In genomic region chr15:59173452-59174245, GRCm38 (mm10) we compare ENCODE assay signal across 8 mouse cellular contexts.
DNase-seq lines count a peak whose midpoint lies in the region; ATAC-seq and TF ChIP-seq lines count a peak whose summit lies in the region.
"Had no signal": no experiment of that assay in that cellular context is flagged by ENCODE, and none has a peak within 500 bp of the region (broad histone marks: within the 10 kb centered on the region; RNA-seq: fewer than 3 reads in every experiment).

No protein-coding gene starts in this region.

- no peak overlapping the region for H3K4me2 ChIP-seq in lung, postnatal 0 days (replicated peaks; ENCODE audit: low read depth, low read length)
- no peak overlapping the region for H3K4me2 ChIP-seq in forebrain, embryonic 15.5 days (replicated peaks)
- H3K4me2 ChIP-seq in hindbrain, postnatal 0 days (ENCODE audit: low read depth, low read length) = 0 out of 2 replicates have a peak overlapping the region, but pooled peaks have one; percentile 21
- H3K4me2 ChIP-seq: embryonic facial prominence, embryonic 13.5 days had no signal

- peaks cover 6% of the 10 kb centered on the region; the same call in 1 of the 2 replicates for H3K4me1 ChIP-seq in lung, postnatal 0 days (ENCODE audit: insufficient read depth, low read depth, low read length)
- H3K4me1 ChIP-seq in forebrain, embryonic 15.5 days = peaks cover 12% of the 10 kb centered on the region
- 0 out of 2 replicates have a peak, but pooled peaks cover 3% of the 10 kb centered on the region for H3K4me1 ChIP-seq in hindbrain, postnatal 0 days (ENCODE audit: insufficient read depth, low read length)
- peaks cover 10% of the 10 kb centered on the region for H3K4me1 ChIP-seq in olfactory bulb, adult 2 months (ENCODE audit: control insufficient read depth, insufficient read depth, low read length)
- H3K4me1 ChIP-seq: embryonic facial prominence, embryonic 13.5 days had no signal

- peak; percentile 41 for DNase-seq in lung, postnatal 0 days (ENCODE audit: low spot score)
- DNase-seq in lung, postnatal 36 days = no peak
- DNase-seq in hindbrain, postnatal 0 days (ENCODE audit: low spot score) = peak; percentile 41
- DNase-seq in urinary bladder, postnatal 10 days (ENCODE audit: low spot score) = no peak
- DNase-seq in thymus, postnatal 14 days = no peak

- H3K36me3 ChIP-seq in lung, postnatal 0 days (ENCODE audit: insufficient read depth, low read length) = no peaks in the 10 kb centered on the region
- no peaks in the 10 kb centered on the region for H3K36me3 ChIP-seq in forebrain, embryonic 15.5 days
- no peaks in the 10 kb centered on the region for H3K36me3 ChIP-seq in hindbrain, postnatal 0 days (ENCODE audit: insufficient read depth, low read length)
- H3K36me3 ChIP-seq: embryonic facial prominence, embryonic 13.5 days had no signal

- no peak for TF ChIP-seq EP300 in lung, postnatal 0 days (IDR thresholded peaks at IDR 0.05)

- no peak overlapping the region for H3K4me3 ChIP-seq in lung, postnatal 0 days (ENCODE audit: low read depth, low read length)
- no peak overlapping the region for H3K4me3 ChIP-seq in forebrain, embryonic 15.5 days
- H3K4me3 ChIP-seq in hindbrain, postnatal 0 days (ENCODE audit: low read length) = no peak overlapping the region
- no peak overlapping the region for H3K4me3 ChIP-seq in olfactory bulb, adult 2 months (ENCODE audit: insufficient read depth, low read depth, low read length)
- H3K4me3 ChIP-seq: embryonic facial prominence, embryonic 13.5 days had no signal

- TF ChIP-seq POLR2A in olfactory bulb, adult 2 months (IDR thresholded peaks at IDR 0.05; ENCODE audit: insufficient read depth, low read depth, low read length) = no peak

- no peaks in the 10 kb centered on the region for H3K9me3 ChIP-seq in lung, postnatal 0 days (ENCODE audit: low read length)
- no peaks in the 10 kb centered on the region for H3K9me3 ChIP-seq in forebrain, embryonic 15.5 days
- H3K9me3 ChIP-seq in hindbrain, postnatal 0 days (ENCODE audit: low read length) = no peaks in the 10 kb centered on the region
- H3K9me3 ChIP-seq: embryonic facial prominence, embryonic 13.5 days had no signal

- 70% methylated on average over 21 of the region's 21 CpGs for WGBS in lung, postnatal 0 days
- 69% methylated on average over 21 of the region's 21 CpGs for WGBS in forebrain, embryonic 15.5 days
- 64% methylated on average over 21 of the region's 21 CpGs for WGBS in hindbrain, postnatal 0 days
- WGBS in olfactory bulb, adult 2 months = 55% methylated on average over 21 of the region's 21 CpGs

- H3K27me3 ChIP-seq in lung, postnatal 0 days (replicated peaks; ENCODE audit: insufficient read depth, low read length) = no peaks in the 10 kb centered on the region
- H3K27me3 ChIP-seq in forebrain, embryonic 15.5 days = no peaks in the 10 kb centered on the region
- H3K27me3 ChIP-seq in hindbrain, postnatal 0 days (ENCODE audit: insufficient read depth, low read length) = no peaks in the 10 kb centered on the region
- H3K27me3 ChIP-seq: embryonic facial prominence, embryonic 13.5 days had no signal

- ATAC-seq in lung, postnatal 0 days = no peak
- ATAC-seq in forebrain, embryonic 15.5 days (replicated peaks) = peak; percentile 64
- peak; percentile 61 for ATAC-seq in hindbrain, postnatal 0 days

- peak overlapping the region; percentile 59; the same call in 1 of the 2 replicates for H3K27ac ChIP-seq in lung, postnatal 0 days (ENCODE audit: low read length)
- peak overlapping the region; percentile 82 for H3K27ac ChIP-seq in forebrain, embryonic 15.5 days (replicated peaks)
- peak overlapping the region; percentile 78 for H3K27ac ChIP-seq in hindbrain, postnatal 0 days
- H3K27ac ChIP-seq in olfactory bulb, adult 2 months (ENCODE audit: insufficient read depth, low read depth, low read length) = peak overlapping the region; percentile 79
- H3K27ac ChIP-seq: embryonic facial prominence, embryonic 13.5 days had no signal

- no peak overlapping the region for H3K9ac ChIP-seq in lung, postnatal 0 days (replicated peaks; ENCODE audit: low read depth)
- no peak overlapping the region for H3K9ac ChIP-seq in forebrain, embryonic 15.5 days (replicated peaks)
- H3K9ac ChIP-seq in hindbrain, postnatal 0 days (replicated peaks; ENCODE audit: low read length) = no peak overlapping the region
- H3K9ac ChIP-seq: embryonic facial prominence, embryonic 13.5 days had no signal

- TF ChIP-seq CTCF in lung, postnatal 0 days (IDR thresholded peaks at IDR 0.05) = no peak
- no peak for TF ChIP-seq CTCF in hindbrain, postnatal 0 days (IDR thresholded peaks at IDR 0.05; ENCODE audit: low read depth)
- no peak for TF ChIP-seq CTCF in olfactory bulb, adult 2 months (IDR thresholded peaks at IDR 0.05; ENCODE audit: insufficient read depth, low read depth, low read length)

Comparison
In these comparisons a context has a peak if more than half of its experiments do, and no peak if none do; other contexts are left out.
1. DNase-seq: peak in lung, postnatal 0 days (single experiment) and hindbrain, postnatal 0 days (single experiment); none in lung, postnatal 36 days (single experiment), urinary bladder, postnatal 10 days (single experiment) and thymus, postnatal 14 days (single experiment).
2. Peak in every context shown above with its lines, with median percentiles within 50 percentile points of each other: H3K27ac ChIP-seq.